Mouse (Mus musculus): ENCODE data around the gene Stk32c.
A peak's percentile ranks its signal among the peaks of the same experiment; 100 is the strongest.

GRCm38 (mm10) chr7:139119152-139119774 lies 93.8 kb downstream of the Stk32c start:
- TF ChIP-seq CTCF (IDR thresholded peaks at IDR 0.05 in 2 of 3, conservative IDR thresholded peaks at IDR 0.05 in 1 of 3; ENCODE audit: control insufficient read depth in 1 of 3, insufficient read depth in 1 of 3, low read depth in 2 of 3, low read length in 3 of 3, poor library complexity in 1 of 3, severe bottlenecking in 1 of 3) (peak; percentile 51 to 75 (median 67)), UBTF (IDR thresholded peaks at IDR 0.05; ENCODE audit: borderline replicate concordance, insufficient read depth, low read depth, low read length) (no peak), MAX (IDR thresholded peaks at IDR 0.05; ENCODE audit: low read length) (no peak), JUND (IDR thresholded peaks at IDR 0.05; ENCODE audit: low read depth, low read length) (no peak), POLR2AphosphoS2 (IDR thresholded peaks at IDR 0.05; ENCODE audit: low read length) (no peak)

All from MEL (cell line).